Mouse (Mus musculus) heart, postnatal 0 days (tissue): Measurements from ENCODE around the gene Plxna4.

Source experiments
- CTCF ChIP-seq: IDR thresholded peaks from 2 replicates; pipeline ENCODE4 v1.5.1; 2016; ENCODE audit warnings: antibody characterized with exemption, control low read depth, low read depth
- EP300 ChIP-seq: IDR thresholded peaks from 2 replicates; pipeline ENCODE4 v1.6.1; 2016; ENCODE audit warnings: antibody characterized with exemption, low read depth

GRCm38 (mm10) chr6:32203389-32203788 lies 384.6 kb downstream of the Plxna4 start:
- TF ChIP-seq CTCF: no peak
- no peak for TF ChIP-seq EP300
